Mouse (Mus musculus): Measurements from ENCODE around the gene Prkacb.

Gene Prkacb

GRCm38 (mm10) chr3:146718251-146718650 lies 94.5 kb downstream of the Prkacb start:
- DNase-seq (ENCODE audit: low read depth, low spot score), result no peak
- H3K36me3 ChIP-seq (ENCODE audit: control insufficient read depth, insufficient read depth, low read length, poor library complexity, severe bottlenecking), result no peaks in the 10 kb centered on the region
- no peaks in the 10 kb centered on the region for H3K27me3 ChIP-seq (ENCODE audit: control insufficient read depth, insufficient read depth, low read length, poor library complexity, severe bottlenecking)

GRCm38 (mm10) chr3:146712305-146712704 lies 100.5 kb downstream of the Prkacb start:
- Histone ChIP-seq H3K27me3 (ENCODE audit: control insufficient read depth, insufficient read depth, low read length, poor library complexity, severe bottlenecking) (no peaks in the 10 kb centered on the region), H3K36me3 (ENCODE audit: control insufficient read depth, insufficient read depth, low read length, poor library complexity, severe bottlenecking) (no peaks in the 10 kb centered on the region)
- no peak for DNase-seq (ENCODE audit: low read depth, low spot score)

GRCm38 (mm10) chr3:146711559-146711958 lies 101.2 kb downstream of the Prkacb start:
- Histone ChIP-seq H3K27me3 (ENCODE audit: control insufficient read depth, insufficient read depth, low read length, poor library complexity, severe bottlenecking) (no peaks in the 10 kb centered on the region), H3K36me3 (ENCODE audit: control insufficient read depth, insufficient read depth, low read length, poor library complexity, severe bottlenecking) (no peaks in the 10 kb centered on the region)
- DNase-seq (ENCODE audit: low read depth, low spot score), result no peak

- H3K27me3 ChIP-seq (ENCODE audit: control insufficient read depth, insufficient read depth, low read length, poor library complexity, severe bottlenecking), result no peaks in the 10 kb centered on the region
- no peaks in the 10 kb centered on the region for H3K36me3 ChIP-seq (ENCODE audit: control insufficient read depth, insufficient read depth, low read length, poor library complexity, severe bottlenecking)
- DNase-seq (ENCODE audit: low read depth, low spot score), result no peak
Observed at GRCm38 (mm10) chr3:146711084-146711483, 101.7 kb downstream of the Prkacb start.

GRCm38 (mm10) chr3:146709086-146709485 lies 103.7 kb downstream of the Prkacb start:
- Histone ChIP-seq H3K27me3 (ENCODE audit: control insufficient read depth, insufficient read depth, low read length, poor library complexity, severe bottlenecking) (no peaks in the 10 kb centered on the region), H3K36me3 (ENCODE audit: control insufficient read depth, insufficient read depth, low read length, poor library complexity, severe bottlenecking) (no peaks in the 10 kb centered on the region)
- DNase-seq (ENCODE audit: low read depth, low spot score), result no peak

- Histone ChIP-seq H3K27me3 (ENCODE audit: control insufficient read depth, insufficient read depth, low read length, poor library complexity, severe bottlenecking) (peaks cover 2% of the 10 kb centered on the region; the same call in 1 of the 2 replicates), H3K36me3 (ENCODE audit: control insufficient read depth, insufficient read depth, low read length, poor library complexity, severe bottlenecking) (no peaks in the 10 kb centered on the region)
- DNase-seq (ENCODE audit: low read depth, low spot score), result no peak
Observed at GRCm38 (mm10) chr3:146708381-146708780, 104.4 kb downstream of the Prkacb start.

- DNase-seq (ENCODE audit: low read depth, low spot score), result no peak
- H3K27me3 ChIP-seq (ENCODE audit: control insufficient read depth, insufficient read depth, low read length, poor library complexity, severe bottlenecking), result peaks cover 2% of the 10 kb centered on the region; the same call in 1 of the 2 replicates
- H3K36me3 ChIP-seq (ENCODE audit: control insufficient read depth, insufficient read depth, low read length, poor library complexity, severe bottlenecking), result no peaks in the 10 kb centered on the region
Observed at GRCm38 (mm10) chr3:146704099-146704498, 108.7 kb downstream of the Prkacb start.

- DNase-seq (ENCODE audit: low read depth, low spot score), result no peak
Observed at GRCm38 (mm10) chr3:146700051-146700450, 112.7 kb downstream of the Prkacb start.

GRCm38 (mm10) chr3:146698982-146699381 lies 113.8 kb downstream of the Prkacb start:
- no peak for DNase-seq (ENCODE audit: low read depth, low spot score)
- H3K27me3 ChIP-seq (ENCODE audit: control insufficient read depth, insufficient read depth, low read length, poor library complexity, severe bottlenecking), result peaks cover 2% of the 10 kb centered on the region; the same call in 1 of the 2 replicates
- no peaks in the 10 kb centered on the region for H3K36me3 ChIP-seq (ENCODE audit: control insufficient read depth, insufficient read depth, low read length, poor library complexity, severe bottlenecking)

More at GRCm38 (mm10) chr3:146700051-146700450, 112.7 kb downstream of the Prkacb start:
- Histone ChIP-seq H3K27me3 (ENCODE audit: control insufficient read depth, insufficient read depth, low read length, poor library complexity, severe bottlenecking) (peaks cover 2% of the 10 kb centered on the region; the same call in 1 of the 2 replicates), H3K36me3 (ENCODE audit: control insufficient read depth, insufficient read depth, low read length, poor library complexity, severe bottlenecking) (no peaks in the 10 kb centered on the region)

GRCm38 (mm10) chr3:146692547-146692946 lies 120.2 kb downstream of the Prkacb start:
- DNase-seq (ENCODE audit: low read depth, low spot score), result no peak
- no peaks in the 10 kb centered on the region for H3K36me3 ChIP-seq (ENCODE audit: control insufficient read depth, insufficient read depth, low read length, poor library complexity, severe bottlenecking)
- H3K27me3 ChIP-seq (ENCODE audit: control insufficient read depth, insufficient read depth, low read length, poor library complexity, severe bottlenecking), result no peaks in the 10 kb centered on the region

GRCm38 (mm10) chr3:146687121-146687725 lies 125.6 kb downstream of the Prkacb start:
- no peaks in the 10 kb centered on the region for H3K36me3 ChIP-seq (ENCODE audit: control insufficient read depth, insufficient read depth, low read length, poor library complexity, severe bottlenecking)
- DNase-seq (ENCODE audit: low read depth, low spot score), result no peak
- H3K27me3 ChIP-seq (ENCODE audit: control insufficient read depth, insufficient read depth, low read length, poor library complexity, severe bottlenecking), result no peaks in the 10 kb centered on the region; the same call in 1 of the 2 replicates

GRCm38 (mm10) chr3:146686428-146686827 lies 126.4 kb downstream of the Prkacb start:
- Histone ChIP-seq H3K36me3 (ENCODE audit: control insufficient read depth, insufficient read depth, low read length, poor library complexity, severe bottlenecking) (no peaks in the 10 kb centered on the region), H3K27me3 (ENCODE audit: control insufficient read depth, insufficient read depth, low read length, poor library complexity, severe bottlenecking) (no peaks in the 10 kb centered on the region; the same call in 1 of the 2 replicates)
- DNase-seq (ENCODE audit: low read depth, low spot score), result no peak

GRCm38 (mm10) chr3:146684811-146685675 lies 127.7 kb downstream of the Prkacb start, which contains the start of gene Samd13:
Gene Samd13 (minus strand): TSS chr3:146685592.
- no peak for DNase-seq (ENCODE audit: low read depth, low spot score)
- no peaks in the 10 kb centered on the region for H3K36me3 ChIP-seq (ENCODE audit: control insufficient read depth, insufficient read depth, low read length, poor library complexity, severe bottlenecking)

GRCm38 (mm10) chr3:146683095-146683494 lies 129.7 kb downstream of the Prkacb start:
- no peak for DNase-seq (ENCODE audit: low read depth, low spot score)
- Histone ChIP-seq H3K27me3 (ENCODE audit: control insufficient read depth, insufficient read depth, low read length, poor library complexity, severe bottlenecking) (no peaks in the 10 kb centered on the region; the same call in 1 of the 2 replicates), H3K36me3 (ENCODE audit: control insufficient read depth, insufficient read depth, low read length, poor library complexity, severe bottlenecking) (no peaks in the 10 kb centered on the region)

More at GRCm38 (mm10) chr3:146684811-146685675, 127.7 kb downstream of the Prkacb start, which contains the start of gene Samd13:
- H3K27me3 ChIP-seq (ENCODE audit: control insufficient read depth, insufficient read depth, low read length, poor library complexity, severe bottlenecking), result no peaks in the 10 kb centered on the region; the same call in 1 of the 2 replicates

GRCm38 (mm10) chr3:146682140-146682651 lies 130.6 kb downstream of the Prkacb start:
- DNase-seq (ENCODE audit: low read depth, low spot score), result no peak
- no peaks in the 10 kb centered on the region for H3K36me3 ChIP-seq (ENCODE audit: control insufficient read depth, insufficient read depth, low read length, poor library complexity, severe bottlenecking)
- no peaks in the 10 kb centered on the region; the same call in 1 of the 2 replicates for H3K27me3 ChIP-seq (ENCODE audit: control insufficient read depth, insufficient read depth, low read length, poor library complexity, severe bottlenecking)

Data from splenic B cell, adult 2 months (primary cell).